Mouse (Mus musculus): ENCODE measurements around the gene Hspa1a.
A peak's percentile ranks its signal among the peaks of the same experiment; 100 is the strongest.

DNA sequence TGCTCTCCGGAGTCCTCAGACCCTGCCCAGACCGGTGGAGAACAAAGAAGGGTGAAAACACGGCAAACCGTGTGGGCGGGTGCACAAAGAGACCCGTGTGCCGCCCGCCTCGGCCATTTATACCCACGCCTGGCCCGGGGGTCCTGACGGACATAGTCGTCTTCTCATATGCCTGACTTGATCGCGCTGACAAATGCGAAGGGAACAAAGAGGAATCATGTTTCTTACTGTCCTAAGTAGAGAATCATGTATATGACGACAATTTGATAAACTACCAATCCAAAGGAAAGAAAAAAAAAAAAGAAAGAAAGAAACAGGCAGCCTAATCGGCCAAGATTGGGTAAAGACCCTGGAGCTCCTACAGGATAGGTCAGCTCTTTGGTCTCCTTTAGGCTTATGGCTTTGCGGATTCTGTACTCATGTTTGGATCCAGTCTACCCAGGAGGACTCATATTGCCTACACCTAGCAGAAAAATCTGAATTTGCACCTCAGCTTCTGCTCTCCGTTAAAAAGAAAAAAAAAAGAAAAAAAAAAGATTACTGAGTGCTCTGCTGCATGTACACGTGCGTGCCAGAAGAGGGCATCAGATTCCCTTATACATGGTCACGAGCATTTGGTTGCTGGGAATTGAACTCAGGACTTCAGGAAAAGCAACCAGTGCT lies 19.4 kb downstream of the Hspa1a start:
- TF ChIP-seq POLR2A (IDR thresholded peaks at IDR 0.05; ENCODE audit: insufficient read depth, low read depth, low read length) (peak; percentile 94), CTCF (IDR thresholded peaks at IDR 0.05; ENCODE audit: insufficient read depth, low read depth, low read length) (no peak)

All from olfactory bulb, adult 2 months (tissue).